Mouse (Mus musculus) lung, postnatal 0 days (tissue): ENCODE measurements around the gene Nol12.

Source experiments
- CTCF ChIP-seq: IDR thresholded peaks from 2 replicates; pipeline ENCODE4 v1.5.1; 2016; ENCODE audit warnings: antibody characterized with exemption, mild to moderate bottlenecking
- EP300 ChIP-seq: IDR thresholded peaks from 2 replicates; pipeline ENCODE4 v1.6.1; 2016; ENCODE audit warnings: antibody characterized with exemption, mild to moderate bottlenecking, control low read depth

GRCm38 (mm10) chr15:78960088-78960487 is 25.4 kb downstream of the Nol12 start:
- TF ChIP-seq CTCF = no peak
- TF ChIP-seq EP300 = no peak
